Mouse (Mus musculus) T-helper 17 cell (primary cell): ENCODE results near the gene Gcdh.

Experiments used
- in situ Hi-C, 2 experiments: fragments of 300-600 bp; cut with MboI, MseI; formaldehyde crosslinking; loops; 1 replicate in 1 of 2; 2 replicates in 1 of 2; pipeline ENCODE4 v1.15.1; 2025; ENCODE audit warnings: high pct_unique_total_duplicates in 2 of 2

The Gcdh gene

DNA sequence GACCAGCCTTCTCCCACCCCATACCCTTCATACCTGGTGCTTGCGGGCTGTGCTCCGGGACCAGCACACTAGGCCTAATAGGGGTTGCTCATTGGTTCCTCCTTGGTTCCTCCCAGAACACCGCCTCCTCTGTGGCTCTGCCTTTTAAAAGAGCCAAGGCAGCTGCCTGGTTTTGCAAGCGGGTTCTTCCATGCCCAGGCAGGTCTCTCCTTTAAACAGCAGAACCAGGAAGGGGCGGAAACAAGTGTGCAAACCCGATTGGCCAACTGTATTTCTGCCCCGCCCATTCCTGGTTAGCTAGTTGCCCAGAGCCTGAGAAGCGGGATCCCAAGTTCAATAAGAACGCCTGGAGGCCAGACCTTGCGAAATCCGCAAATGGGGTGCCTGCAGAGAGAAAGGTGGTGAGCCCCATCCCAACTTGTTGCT lies at the start of gene Gcdh:
Gene Gcdh, minus strand, starts transcription at position 213 of the 426 bp plus-strand sequence.
- in situ Hi-C loops: no loop called here

DNA sequence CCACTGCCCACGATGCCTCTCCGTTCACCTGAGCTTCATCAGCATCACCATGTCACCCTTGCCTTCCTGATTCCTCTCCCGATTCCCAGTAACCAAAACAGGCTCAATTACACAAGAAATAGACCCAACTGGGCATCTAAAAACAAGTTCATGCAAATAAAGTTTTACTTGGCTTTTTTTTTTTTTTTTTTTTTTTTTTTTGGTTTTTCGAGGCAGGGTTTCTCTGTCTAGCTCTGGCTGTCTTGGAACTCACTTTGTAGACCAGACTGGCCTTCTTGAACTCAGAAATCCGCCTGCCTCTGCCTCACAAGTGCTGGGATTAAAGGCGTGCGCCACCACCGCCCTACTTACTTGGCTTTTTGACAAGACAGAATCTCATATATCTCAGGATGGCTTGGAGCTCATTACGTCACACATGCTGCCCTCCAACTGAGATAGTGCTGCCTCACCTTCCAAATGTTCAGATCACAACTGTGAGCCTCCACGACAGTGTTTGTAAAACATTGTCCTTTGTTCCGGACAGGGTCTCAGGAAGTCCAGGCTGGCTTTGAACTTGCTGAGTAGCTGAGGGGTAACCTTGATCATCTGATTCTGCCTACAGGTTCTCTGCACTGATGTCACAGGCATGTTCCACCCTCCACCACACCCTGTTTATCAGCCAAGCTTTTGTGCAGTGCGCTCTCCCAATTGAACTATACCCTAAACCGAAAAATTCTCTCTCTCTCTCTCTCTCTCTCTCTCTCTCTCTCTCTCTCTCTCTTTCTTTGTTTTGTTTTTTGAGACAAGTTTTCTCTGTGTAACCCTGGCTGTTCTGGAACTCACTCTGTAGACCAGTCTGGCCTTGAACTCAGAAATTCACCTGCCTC lies 44.1 kb upstream of the Gcdh start:
- in situ Hi-C loops: no loop called here

DNA sequence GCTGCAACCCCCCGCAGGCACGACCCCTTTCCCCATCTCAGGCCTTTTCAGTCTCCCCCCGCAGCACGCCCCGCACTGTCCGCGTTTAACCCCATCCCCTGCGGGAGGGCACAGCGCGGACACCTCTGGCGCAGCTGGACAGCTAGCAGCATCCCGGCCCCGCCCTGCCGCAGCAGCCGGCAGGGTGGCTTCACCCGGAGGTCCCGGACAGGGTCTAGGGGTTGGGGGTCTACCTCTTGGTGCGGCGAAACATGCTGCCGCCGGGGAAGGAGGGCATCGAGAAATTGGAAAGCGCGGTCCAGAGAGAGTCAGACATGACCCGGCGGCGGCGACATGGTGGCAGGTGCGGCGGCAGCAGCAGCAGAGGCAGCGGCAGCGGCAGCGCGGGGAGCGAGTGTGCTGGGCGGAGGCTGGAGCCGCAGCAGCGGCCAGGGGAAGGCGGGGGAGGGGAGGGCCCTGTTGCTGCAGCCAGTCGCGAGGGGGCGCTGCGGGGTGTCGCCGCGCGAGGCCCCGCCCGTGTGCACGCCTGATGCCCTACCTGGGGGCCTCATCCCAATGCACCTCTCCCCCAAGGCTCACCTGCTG lies 43.3 kb upstream of the Gcdh start, which contains the start of gene Mast1:
Gene Mast1, minus strand, starts transcription at position 398 of the 585 bp plus-strand sequence.
- in situ Hi-C loops: no loop called here

- in situ Hi-C loops: no loop called here
Measured at GRCm38 (mm10) chr8:84936041-84936961, 42.6 kb upstream of the Gcdh start.

GRCm38 (mm10) chr8:84935489-84935888 lies 41.8 kb upstream of the Gcdh start:
- in situ Hi-C loops: no loop called here

GRCm38 (mm10) chr8:84934860-84935259 lies 41.1 kb upstream of the Gcdh start:
- in situ Hi-C loops: no loop called here

- in situ Hi-C loops: no loop called here
Measured at GRCm38 (mm10) chr8:84933767-84934559, 40.2 kb upstream of the Gcdh start.

GRCm38 (mm10) chr8:84930582-84930981 lies 36.9 kb upstream of the Gcdh start:
- in situ Hi-C loops: no loop called here

- in situ Hi-C loops: no loop called here
Measured at GRCm38 (mm10) chr8:84928456-84929306, 35.0 kb upstream of the Gcdh start.

- in situ Hi-C loops: no loop called here
Measured at GRCm38 (mm10) chr8:84927513-84927912, 33.8 kb upstream of the Gcdh start.

GRCm38 (mm10) chr8:84925557-84925956 lies 31.8 kb upstream of the Gcdh start:
- in situ Hi-C loops: no loop called here

DNA sequence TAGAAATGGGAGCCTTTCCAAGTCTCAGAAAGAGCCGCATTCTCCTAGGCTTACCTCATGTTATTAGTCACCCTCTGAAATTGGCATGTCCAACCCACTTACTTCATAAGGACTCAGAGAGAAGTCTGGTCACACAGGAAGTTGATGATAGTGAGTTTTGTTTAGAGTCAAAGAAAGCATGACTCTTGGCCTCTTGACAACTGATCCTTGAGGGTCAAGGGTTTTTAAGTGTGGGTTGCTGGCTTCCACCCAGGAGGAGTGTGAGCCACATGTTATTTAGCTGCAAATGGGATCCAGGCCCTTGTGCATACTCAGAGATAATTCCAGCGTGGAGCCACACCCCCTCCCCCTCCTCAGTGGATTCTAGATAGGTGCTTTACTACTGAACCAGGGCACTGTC lies 27.9 kb upstream of the Gcdh start:
- in situ Hi-C loops: no loop called here

DNA sequence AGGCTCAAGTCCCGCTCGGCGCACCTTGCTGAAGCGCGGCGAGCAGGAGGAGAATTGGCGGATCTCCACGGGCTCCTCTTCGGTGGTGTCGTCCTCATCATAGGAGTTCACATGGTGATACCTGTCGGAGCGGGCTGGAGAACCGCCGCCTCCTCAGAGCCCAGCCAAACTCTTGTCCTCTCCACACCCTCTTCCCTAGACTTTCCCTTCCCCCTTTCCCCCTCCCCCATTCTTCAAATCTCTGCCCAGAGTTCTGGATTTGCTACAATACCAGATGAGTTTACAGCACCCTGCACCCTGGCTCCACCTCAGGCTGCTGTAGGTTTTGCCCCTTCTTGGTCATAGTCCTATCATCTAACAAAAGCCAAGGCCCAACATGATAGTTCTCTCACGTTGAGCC lies 24.9 kb upstream of the Gcdh start:
- in situ Hi-C loops: no loop called here

- in situ Hi-C loops: no loop called here
Measured at GRCm38 (mm10) chr8:84917781-84918180, 24.1 kb upstream of the Gcdh start.

DNA sequence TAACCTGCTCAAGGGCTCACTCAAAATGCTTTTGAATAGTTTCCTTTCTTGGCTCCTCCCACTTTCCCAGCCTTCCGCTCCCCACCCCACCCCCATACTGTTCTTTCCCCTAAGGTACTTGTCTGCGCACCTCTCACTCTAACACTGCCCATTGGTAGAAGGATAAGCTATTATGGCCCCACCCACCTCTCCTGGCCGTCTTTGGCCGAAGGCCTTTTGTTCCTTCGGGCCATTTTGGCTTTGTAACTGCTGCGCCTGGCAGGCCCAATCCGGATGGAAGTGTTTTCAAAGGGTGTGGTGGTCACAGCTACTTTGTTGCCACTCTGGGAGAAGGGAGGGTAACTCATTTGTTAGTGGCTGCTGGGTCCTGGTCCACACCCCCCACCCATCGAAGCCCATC lies 21.5 kb upstream of the Gcdh start:
- in situ Hi-C loops: no loop called here

DNA sequence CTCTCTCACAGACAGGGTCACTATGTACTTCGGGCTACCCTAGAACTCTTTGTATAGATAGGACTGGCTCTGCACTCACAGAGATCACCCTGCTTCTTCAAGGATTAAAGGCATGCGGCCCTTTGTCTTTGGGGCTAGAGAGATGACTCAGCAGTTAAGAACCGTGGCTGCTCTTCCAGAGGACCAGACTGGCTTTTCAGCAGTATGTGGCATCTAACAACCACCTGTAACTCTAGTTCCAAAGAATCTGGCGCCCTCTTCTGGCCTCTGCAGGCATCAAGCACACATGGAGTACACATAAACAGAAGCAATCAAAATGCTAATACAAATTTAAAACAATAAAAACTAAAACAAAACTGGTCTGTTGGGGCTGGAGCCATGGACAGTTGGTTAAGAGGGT lies 20.2 kb upstream of the Gcdh start:
- in situ Hi-C loops: no loop called here

- in situ Hi-C loops: no loop called here
Measured at GRCm38 (mm10) chr8:84913502-84913900, 19.8 kb upstream of the Gcdh start.

DNA sequence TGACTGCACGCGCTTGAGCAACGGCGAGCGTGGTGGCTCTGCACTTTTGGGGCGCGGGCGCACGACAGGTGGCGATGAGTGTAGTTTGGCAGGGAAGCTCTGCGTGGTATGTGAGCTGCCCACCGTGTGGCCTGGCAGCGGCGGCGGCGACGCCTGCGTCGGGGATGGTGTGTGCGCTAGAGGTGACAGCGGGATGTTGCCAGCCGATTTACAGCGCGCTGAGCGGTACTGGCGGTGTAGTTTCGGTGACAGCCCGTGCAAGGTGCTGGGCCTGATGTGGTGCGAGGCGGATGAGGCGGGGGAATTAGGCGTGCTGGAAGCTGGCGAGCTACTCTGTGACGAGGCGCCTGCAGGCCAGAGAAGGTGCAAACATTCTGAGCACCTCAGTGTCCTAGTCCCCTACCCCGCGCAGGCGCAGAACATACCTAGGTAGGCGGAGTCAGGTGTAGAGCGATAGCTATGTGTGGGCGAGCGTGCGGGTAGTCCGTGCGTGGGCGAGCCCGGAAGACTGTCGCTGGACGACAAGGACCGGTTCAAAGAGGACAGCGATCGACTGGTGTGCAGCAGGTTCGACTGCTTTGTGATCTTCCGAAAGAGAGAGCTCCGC lies 19.3 kb upstream of the Gcdh start:
- in situ Hi-C loops: no loop called here

DNA sequence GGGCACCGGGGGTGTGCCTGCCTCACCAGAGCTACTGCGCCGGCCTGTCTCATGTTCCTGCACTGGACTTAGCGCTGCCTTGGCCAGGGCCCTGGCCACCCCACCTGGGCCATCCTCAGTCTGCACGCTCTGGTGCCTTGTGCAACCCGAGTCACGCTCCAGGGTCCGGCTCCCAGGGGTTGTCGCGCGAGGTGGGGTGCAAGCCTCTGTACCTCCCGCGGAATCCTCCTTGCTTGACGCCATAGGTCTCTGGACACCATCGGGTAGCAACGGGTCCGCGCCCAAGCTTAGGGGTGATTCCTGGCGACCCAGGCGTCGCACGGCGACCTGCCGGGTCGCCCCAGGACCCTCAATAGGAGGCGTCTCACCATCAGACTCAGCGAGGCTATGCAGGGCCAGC lies 18.7 kb upstream of the Gcdh start:
- in situ Hi-C loops: no loop called here

DNA sequence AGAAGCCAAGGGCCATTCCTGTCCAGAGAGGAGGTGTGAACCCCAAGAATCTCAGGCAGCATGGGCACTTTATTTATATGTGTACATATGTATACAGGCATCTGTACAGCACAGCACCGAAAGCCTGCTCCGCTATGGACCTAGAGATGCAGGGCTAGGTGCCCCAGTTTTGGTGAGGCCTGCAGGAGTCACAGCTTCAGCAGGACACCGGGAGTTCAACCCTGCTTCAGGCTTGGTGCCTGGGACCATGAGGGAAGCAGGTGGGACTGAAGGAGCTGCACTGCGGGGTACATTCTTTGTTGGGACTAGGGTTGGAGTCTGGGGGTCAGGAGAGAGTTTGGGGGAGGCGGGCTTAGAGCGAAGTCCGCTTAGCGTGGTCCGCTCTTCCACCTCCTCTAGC lies 18.1 kb upstream of the Gcdh start:
- in situ Hi-C loops: no loop called here
